Mouse (Mus musculus): ENCODE measurements around the gene Tmem229b.
"Not testable (repeated sequence)": the region's sequence is repeated elsewhere in the genome, so short reads cannot be mapped to it uniquely, and the experiment has no call there.

Gene Tmem229b

DNA sequence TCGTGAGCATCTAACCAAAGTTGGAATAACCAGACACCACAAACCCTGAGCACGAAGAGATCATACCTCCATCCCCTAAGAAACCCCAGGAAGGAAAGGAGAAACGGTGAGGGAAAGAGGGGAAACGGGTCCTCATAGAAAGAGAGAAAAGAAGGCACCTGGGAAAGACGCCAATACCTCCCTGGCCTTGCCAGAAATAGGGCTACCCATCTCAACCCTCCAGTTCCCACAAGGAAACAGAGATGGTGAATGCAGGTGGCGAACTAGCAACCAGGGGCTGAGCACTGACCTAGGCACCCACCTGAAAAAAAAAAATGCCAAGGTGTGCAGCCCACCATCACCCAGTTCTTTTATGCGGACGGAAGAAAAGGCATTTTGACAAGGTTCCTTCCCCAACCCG, 1.4 kb downstream of the Tmem229b start:
- DNase-seq, result no peak

DNA sequence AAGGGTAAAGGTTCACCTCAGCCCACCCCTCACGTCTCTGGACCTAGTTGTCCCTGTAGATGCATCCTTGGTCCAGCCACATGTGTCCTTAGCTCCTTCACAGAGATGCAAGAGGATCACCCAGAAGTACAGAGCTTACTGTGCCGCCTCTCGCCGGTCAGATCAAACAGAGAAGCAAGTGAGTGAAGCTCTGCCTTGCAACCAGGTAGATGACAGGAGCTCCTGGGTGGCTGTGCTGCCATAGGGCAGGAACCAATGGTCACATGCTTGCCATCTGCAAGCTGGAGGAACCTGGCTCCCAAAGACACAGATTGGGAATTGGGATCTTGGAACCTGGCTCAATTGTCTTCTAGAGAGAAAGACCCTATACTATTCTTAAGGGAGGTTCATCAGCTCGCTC, 2.0 kb downstream of the Tmem229b start:
- no peak for DNase-seq

DNA sequence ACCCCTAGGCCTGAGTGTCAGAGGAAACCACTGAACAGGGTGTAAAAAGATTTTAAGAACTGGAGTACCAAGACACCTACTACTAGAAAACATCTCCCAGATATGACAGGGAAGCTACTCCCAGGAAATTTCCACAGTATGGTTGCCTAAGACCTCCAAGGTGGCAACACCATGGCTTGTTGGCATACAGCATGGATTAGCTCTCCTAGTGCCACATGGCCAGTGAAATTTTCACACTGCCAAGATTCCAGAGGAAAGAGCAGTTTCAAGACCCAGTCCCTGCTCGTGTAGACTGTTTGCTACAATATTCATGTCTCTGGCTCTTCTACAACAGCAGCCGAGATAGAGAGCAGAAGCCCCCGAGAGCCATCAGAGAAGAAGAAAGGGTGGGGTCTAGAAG, 4.4 kb downstream of the Tmem229b start:
- DNase-seq, result no peak

DNA sequence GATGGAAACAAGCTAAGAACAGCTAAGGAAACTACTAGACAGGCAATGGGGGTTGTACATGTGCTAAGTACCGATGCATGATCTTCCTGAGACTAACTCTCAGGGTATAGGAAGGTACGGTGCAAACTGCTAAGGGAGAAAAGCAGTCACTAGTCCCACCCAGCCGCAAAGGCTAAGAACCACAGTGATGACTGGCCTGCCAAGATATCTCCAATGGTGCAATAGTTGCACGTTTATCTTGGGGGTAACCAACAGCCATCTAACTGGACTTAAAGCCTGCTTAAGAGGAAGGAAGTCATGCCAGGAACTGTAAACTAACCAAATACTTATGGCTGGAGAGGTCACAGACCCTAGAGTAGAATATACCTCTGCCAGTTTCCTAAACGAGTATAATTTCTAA, 5.0 kb downstream of the Tmem229b start:
- no peak for DNase-seq

DNA sequence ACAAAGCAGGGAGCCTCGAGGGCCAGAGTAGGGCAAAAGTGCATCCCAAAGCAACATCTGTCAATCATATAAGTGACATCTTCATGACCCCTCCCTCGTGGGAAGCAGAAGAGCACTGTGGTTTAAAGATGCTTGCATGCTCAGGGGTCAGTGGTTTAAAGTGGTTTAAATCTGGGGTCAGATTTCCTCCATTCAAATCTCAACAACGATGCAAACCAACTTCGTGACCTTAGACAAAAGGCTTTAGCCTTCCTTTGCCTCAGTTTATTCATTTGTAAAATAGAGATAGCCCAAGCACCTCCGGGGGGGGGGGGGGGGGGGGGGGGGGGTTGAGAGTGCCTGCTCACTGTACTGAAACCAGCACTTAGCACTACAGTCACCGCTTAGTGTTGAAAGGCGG, 10.7 kb downstream of the Tmem229b start:
- DNase-seq, result no peak

DNA sequence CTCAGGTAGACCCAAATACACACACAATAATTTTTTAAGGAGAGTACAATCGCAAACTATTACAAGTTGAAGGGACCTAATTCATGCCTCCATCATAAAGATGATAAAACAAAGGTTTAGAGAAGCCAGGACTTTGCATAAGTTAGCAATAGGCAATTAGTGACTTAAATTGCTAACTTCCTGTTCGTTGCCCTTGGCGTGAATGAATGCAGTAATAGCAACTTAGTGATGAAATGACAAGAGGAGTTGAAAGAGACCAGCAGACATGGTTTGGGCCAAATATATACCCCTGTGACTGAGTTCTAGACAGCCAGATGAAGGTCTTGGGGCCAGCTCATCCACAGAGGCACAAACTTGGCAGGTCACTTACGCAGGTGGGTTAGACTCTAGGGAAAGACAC, 11.2 kb downstream of the Tmem229b start:
- no peak for DNase-seq

DNA sequence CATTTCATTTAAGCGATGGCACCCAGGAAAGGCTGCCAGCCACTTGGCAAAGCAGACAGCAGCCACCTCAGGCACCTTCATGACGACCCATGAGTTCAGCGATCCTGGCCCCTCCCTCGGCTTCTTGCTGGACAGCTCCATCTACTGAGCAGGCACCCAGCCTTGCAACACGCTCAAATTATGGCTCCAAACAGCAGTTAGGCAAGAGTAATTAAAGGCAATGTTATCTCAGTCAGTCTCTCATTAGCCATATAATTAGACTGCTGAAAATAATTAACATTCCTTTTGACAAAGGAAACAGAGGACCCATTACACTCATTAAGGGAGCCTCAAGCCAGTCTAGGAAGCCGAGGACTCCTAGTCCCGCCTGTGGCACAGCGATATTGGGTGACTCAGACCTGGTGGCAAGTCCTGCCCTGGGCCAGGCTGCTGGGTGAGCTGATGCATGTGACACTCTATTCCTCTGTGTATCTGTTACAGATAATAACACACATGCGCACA, 19.8 kb downstream of the Tmem229b start:
- no peak for DNase-seq

DNA sequence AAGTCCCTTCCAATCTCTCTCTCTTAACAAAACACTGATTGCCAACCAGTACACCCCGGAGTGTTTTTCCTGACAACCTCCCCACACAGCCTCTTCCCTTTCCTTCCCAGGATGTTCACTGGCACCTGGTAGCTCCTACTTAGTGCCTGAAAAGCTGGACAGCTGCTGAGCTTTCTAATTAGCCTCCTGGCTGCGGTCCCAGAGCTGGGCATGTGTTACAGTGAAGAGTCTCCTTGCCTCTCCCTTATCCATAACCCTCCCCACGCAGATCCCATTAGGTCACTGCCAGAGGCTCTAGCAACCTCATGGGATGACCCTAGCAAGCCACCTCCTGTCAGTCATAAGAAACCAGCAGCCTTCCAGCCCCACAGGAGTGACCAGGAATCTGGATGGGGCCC, 23.4 kb downstream of the Tmem229b start:
- DNase-seq, result peak; percentile 53

DNA sequence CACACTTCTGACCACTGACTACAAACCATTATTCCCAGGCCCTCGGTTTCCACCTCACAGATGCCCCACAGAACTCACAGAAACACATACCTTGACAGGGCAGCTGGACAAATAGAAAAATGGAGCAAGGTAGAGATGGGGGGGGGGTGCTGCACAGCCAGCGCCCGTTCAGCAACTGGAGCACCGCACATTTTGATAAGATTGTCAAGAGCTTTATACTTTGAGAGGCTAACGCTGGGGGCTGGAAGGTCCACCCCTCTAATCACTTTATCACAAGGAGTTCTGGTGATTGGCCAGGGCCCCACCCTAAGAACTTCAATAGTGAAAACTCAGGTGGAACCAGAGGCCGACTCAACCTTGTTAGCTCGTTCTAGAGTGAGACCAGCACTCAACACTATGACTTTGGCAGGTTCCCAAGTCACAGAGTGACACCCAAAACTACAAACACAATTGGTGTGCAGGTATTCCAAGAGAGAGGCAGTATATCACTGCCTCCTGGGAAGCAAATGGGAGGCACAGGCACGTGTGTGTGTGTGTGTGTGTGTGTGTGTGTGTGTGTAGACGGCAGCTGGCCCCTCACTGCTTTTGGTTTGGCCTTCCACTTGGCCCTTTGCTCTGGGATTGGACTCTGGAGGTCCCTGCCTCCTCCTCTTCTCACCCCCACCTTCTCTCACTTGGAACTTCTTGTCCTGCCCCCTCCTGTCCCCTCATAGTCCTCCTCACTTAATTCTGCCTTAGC, 24.0 kb downstream of the Tmem229b start:
- no peak for DNase-seq

DNA sequence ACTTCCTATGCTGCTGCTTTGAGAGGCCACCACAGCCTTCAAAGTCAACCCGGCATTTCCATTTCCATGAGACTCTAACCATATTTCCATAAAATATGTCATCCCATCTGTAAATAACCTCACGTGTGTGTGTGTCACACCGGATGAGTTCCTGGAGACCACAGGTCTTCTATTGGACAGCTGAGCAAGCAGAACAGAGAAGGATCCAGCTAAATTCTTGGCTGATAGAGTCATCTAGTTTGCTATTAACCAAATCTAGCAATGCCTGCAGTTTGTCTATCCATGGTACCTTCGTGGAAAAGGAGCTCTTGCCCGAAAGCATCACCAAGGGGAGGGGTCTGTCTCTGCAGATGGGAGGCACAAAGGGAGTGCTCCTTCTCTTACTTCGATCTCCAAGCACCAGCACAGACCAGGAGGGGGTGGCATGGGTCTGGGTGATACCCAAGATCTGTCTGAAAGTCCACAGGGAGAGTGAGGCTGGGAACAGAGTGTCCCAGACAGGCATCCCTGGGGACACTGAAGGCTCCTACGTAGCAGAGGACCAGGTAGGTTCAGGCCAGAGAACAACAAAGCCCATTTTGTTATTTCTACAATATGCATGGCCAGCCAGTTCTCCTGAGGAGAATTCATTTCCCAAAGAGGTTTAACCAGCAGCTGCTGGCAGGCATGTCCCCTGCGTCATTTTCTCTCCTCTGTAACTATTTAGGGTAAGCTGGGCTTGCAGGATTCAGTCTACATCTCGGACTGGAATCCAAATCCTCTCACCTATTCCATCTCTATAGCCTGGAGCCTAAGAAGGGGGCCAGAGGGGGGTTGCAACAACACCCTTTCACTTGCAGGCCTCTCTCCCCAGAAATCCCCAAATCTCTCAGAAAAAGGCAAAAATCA, 25.2 kb downstream of the Tmem229b start:
- DNase-seq, result peak; percentile 63

DNA sequence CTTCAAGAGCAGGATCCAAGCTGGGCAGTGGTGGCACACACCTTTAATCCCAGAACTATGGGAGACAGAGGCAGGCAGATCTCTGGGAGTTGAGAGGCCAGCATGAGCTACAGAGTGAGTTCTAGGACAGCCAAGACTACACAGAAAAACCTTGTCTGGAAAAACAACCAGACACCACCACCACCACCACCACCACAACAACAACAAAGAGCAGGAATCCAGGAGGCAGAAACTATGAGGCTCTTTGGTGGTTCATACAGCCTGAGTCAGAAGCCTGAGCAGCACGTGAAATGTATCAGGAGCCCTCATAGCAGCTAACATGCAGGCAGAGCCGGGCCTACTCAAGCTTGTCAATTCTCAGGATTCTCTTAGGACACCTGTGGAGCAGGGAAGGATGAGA, 26.3 kb downstream of the Tmem229b start:
- DNase-seq, result no peak

DNA sequence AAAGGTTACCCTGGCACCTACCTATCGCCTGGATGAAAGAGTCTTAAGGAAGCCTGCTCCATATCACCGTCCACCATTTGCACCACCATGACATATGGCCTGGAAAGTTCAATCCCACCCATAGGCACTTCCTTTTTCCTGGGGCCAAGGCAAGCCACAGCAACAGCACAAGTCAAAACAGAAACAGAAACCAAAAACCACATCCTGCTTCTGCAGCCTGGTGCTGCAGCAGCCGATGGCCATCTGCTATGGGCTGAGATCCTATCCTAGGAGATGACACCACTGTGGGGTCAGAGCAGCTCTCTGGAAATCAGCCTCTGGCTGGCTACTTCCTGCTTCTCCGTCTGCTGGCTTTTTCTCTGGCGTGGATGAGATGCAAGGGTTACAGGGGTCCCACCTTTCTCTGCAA, 26.7 kb downstream of the Tmem229b start:
- DNase-seq, result peak; percentile 65

DNA sequence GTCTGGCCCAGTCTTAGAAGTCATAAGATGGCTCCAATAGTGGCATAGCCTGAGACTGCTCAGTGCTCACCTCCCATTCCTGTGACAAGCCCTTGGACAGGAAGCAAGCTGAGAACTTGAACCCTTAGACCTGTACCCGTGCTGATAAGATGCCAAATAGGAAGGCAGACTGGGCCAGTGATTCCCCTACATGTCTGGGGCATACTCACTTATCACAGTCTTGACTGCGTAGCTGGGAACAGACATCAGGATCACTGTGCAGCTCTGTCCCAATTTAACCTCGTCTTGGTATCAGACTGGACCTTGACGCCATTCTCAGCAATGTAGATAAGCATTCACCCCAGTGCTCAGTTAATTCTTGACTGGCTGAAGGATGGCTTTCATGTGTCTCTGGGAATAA, 29.9 kb downstream of the Tmem229b start:
- DNase-seq, result no peak

DNA sequence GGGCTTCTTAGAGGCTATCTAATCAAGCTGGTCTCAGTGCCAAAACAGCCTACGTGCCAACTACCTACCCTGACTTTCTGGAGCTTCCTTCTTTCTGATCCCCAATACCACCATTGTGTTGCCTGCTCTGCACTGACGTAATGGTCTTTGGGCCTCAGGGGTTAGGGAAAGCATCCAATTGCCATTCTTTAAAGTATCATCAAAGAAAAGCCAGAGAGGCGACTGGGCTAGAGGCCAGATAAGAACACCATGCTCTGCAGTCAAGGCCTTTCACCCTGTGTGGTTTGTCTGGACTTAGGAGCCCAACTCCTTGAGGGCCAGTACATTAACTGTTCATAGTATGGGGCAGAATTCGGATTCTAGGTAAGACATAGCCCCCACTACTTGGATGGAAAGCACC, 30.3 kb downstream of the Tmem229b start:
- no peak for DNase-seq

DNA sequence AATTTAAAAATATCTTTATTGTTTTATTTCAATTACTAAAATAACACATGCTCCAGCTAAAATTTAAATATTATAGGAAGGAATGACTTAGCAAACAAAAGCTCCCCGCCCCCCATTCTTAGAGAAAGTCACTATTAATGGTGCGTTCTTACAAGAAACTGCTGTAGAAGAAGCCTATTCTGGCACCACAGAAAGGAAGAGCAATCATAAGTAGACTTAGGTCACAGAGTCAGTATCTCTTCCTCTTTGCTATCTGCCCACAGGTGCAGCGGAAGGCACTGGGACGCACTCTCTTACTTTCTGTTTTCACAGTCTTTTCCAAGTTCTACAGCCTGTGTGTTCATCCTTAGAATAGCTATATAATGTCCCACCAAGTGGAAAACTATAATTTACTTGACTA, 31.6 kb downstream of the Tmem229b start:
- no peak for DNase-seq

DNA sequence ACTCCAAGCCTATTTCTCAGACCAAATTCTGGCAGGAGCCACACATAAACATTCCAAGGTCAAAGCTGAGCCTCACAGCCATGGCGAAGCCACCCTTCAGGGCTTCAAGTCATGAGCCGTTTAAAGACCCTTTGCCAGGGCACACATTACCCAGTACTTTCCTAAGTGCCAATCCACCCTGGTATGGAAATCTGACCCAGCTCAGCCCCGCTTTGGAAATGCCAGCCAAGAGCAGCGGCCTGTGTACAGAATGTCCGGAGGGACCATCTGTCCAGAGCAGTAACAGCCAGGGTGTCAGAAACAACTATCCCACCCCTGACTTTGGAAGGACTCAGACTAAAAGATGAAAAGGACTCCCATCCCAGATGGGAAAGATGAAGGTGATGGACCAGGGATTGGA, 32.7 kb downstream of the Tmem229b start:
- DNase-seq, result no peak

DNA sequence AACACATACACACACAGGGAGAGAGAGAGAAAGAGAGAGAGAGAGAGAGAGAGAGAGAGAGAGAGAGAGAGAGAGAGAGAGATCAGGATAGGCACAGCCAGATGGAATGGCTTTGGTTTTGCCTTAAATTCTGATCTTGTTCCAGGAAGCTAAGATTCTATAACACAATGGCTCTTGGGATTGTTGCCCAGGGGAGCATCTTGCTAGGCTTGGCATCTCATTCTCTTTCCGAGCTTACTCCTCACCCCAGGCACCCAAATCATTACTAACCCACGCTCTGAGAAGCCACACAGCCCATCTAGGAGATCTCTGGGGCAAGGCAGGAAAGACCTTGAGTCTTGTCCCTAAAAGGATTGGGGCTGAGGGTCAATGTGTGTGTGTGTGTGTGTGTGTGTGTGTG, 33.6 kb downstream of the Tmem229b start:
- DNase-seq, result no peak

DNA sequence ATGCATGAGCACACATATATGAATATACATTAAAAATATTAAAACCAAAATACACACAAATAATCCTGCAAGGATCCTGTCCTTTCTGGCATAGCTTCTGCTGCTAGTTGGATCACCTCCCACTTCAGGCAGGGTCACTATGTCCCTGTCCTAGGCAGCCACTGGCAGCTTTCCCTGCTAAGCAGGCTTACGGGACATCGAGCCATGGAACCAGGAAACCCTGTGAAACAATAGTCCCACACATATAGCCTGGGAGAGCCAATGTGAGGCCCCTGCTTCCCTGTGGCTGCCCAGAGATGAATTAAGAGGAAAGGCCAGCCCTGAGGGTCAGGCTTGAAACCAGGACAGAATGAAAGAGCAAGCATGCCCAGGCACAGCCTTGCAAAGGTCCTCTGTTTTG, 35.8 kb downstream of the Tmem229b start:
- DNase-seq, result no peak

DNA sequence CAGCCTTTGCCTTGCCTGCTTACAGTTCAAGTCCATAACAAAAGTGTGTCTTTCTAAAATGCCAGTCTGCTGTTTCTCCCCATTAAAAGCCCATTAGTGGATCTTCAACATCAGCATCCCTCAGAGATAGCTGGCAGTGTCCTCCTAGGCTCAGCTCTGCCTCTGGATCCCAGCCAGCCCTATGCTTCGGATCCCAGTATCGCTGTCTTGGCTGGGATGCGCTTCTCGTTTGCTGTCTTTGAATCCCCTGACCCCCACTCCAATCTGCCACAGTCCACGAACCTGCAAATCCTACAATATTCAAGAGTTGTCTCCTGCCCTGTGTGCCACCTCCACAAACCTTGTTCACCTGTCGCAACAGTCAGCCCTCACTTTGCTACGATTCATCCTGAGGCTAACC, 36.7 kb downstream of the Tmem229b start:
- DNase-seq, result no peak

DNA sequence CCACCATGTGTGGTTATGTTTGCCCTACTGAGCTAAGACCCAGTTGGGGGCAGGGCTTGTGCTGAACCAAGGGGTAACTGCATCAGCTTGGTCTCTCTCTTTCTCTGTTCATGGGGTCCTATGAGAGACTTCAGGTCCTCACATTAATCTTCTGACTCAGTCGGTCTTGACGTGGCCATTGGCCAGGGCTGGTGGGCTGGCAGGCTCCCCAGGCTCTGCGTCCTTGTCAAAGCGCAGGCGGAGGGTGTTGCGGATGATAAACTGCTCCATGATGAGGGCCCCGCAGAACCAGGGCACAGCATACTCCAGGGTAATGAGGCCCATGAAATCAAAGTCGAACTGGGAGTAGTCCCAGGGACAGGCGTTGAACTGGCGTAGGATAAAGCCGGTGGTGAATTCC, 42.9 kb downstream of the Tmem229b start:
- DNase-seq, result not testable (repeated sequence)

DNA sequence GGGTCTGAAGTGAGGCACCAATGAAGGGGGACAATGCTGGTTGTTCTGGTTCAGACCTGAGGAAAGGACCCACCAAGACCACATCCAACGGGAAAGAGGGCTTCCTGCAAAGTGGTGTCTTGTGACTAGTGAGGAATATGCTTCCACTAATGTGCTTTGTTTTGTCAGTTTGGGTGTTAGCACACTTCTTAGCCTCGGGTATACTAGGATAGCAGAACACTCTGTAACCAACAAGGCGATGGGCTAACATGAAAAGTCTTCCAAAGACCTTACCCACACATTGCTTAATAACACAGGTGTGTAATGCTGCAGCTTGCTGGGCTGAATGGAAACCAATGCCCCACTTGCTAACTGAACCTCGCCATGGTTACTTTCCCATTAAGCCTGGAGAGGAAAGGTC, 51.0 kb downstream of the Tmem229b start:
- DNase-seq, result no peak

DNA sequence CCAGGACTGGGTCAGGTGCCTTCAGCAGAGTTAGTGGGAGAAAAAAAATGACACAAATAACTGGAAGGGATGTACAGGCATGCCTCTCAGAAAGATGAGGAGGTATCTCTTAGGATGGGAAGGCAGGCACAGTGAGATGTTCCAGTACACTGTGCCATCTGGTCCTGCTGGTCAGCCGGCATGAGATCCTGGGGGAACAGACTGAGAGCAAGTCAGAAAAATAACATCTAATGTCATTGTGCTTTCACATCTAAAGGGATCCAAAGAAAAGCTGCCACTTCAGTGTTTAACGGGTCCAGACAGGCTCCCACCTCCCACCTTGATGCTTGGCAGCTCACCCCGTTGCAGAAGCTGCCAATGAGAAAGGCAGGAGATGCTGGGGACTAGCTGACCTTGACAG, 54.9 kb downstream of the Tmem229b start:
- DNase-seq, result no peak

DNA sequence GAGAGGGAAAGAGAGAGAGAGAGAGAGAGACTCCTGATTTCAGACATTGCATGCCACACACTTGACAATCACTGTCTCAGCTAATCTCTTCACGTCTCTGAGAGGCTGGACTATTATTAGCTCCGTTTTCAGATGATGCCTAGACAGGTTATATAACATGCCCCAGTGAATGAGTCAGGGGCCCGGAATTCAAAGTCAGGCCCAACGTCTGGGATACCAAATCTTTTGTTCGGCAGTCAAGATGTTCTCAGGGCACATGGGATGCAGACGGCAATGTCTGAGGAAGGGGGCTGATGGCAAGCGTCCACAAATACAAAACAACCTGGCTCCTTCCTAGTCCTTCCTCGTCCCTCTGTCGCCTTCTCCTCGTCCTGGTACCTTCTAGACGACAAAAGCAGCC, 55.4 kb downstream of the Tmem229b start:
- DNase-seq, result no peak

DNA sequence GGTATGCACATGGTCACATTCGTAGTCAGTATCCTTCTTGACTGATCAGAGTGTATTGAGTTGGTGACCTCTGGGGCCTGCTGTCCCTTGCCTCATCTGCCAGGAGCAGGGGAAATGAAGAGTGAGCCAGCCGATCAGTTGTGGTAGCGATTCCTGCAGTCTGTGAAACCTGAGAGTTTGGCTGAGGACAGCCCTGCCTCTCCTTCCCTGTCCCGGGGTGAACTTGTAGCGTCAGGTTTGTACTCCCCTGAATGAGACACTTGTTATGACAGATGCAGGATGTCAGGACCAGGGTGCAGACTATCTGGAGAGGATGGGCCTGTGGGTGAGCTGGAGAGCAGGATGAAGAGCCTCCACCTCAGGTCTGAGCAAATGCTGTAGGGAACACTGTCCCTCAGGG, 59.8 kb downstream of the Tmem229b start:
- DNase-seq, result no peak
